Mouse (Mus musculus) urinary bladder, postnatal 10 days (tissue): ENCODE results near the gene Pax5.

Experiments used
- DNase-seq: peaks from one replicate; pipeline ENCODE4 v3.0.0; 2022; ENCODE audit warnings: low spot score

Gene Pax5

DNA sequence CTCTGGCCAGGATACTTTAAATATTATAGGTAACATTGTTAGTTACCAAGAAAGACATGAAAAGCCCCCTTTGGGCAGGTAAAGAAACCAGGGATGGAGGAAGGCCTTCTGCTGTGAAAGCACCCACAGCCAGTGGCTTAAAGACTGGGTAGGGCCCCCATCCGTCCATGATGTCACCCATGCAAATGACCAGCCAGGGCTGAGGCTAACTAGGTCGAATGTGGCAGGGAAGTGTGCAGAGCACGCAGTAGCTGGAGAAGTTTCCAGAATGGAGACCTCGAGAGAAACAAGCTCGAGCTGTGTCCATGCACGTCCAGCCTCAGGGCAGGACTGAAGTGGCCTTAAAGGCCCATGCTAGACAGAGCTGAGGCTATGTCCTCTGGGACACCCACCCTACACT is 42.9 kb downstream of the Pax5 start:
- no peak for DNase-seq

DNA sequence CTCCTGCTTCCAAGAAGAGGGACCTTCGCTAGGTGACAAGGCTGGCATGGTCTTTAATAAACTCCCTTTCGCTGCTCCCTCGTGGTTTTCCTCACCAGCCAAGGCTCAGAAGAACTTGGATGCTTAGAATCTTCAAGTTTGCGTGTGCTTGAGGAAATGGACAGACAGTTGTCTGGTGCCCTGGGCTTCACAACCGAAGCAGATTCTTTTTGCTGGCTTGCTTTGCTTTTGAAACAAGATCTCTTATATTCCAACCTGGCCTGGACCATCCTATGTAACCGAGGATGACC is 45.6 kb downstream of the Pax5 start:
- DNase-seq: no peak

DNA sequence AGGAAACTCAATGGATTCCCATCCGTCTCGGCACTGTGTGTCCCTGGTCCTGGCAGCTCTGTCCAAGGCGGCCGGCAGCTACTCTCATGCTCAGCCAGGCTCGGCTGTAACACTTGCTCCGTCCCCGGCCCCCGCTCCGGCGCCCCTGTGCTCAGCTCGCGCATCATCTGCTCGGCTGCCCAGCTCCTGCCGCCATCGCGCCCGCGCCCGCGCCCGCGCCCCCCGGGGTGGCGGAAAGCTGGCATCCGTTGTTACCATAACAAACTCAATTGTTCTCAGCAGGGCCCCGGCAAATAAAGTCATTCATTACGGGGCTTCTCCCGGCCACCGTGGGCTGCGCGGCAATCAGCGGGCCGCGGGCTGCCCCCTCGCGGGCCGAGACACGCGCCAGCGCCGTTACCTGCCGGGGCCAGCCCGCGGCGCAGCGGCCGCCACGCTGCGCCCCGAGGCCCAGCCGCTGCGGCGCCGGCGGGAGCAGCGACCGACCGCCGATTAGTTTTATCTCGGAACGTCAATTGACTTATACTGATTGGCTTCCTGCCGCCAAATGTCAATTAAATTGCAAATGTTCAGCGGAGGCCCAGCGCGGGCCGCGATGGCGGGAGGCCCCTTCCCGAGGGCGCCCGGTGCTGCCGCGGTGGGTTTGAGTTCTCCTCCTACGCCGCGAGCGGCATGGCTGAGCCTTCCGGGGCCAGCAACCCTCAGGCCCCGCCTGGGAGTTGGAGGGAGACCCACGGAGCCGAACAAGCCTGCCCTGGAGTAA is 46.1 kb downstream of the Pax5 start:
- no peak for DNase-seq

GRCm38 (mm10) chr4:44663489-44663888 is 46.8 kb downstream of the Pax5 start:
- DNase-seq: no peak

GRCm38 (mm10) chr4:44645181-44645580 is 65.1 kb downstream of the Pax5 start:
- DNase-seq: no peak

DNA sequence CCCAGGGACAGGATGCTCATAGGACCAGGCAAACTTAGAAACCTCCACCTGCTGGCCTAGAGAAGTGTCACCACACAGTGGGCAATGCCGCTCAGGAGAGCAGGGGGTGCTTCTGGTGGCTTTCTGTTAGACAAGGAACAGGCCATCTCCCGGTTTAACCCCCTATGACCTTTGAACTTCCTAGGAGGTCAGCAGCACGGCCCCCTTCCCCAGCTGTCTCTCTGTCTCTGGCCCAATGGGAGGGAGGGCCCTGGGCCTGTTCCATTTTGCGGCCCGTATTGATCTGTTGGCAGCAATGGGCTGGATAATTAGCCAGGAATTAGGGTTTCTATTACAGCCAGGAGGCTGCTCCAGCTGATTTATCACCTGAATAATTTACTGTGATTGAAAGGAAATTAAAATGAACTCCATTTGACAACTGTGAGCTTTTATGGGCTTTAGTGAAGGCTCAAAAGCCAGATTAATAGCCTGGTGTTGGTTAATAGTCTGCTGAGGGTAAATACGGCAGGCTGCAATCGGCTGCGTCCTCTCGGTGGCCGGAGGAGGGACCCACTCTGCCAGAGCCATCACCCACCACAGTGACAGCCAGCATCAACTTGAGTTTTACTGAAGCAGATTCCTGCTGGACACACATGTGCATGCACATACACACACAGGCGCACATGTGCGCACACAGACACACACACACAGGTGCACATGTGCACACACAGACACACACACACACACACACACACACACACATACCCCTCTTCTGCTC is 68.3 kb downstream of the Pax5 start:
- no peak for DNase-seq

DNA sequence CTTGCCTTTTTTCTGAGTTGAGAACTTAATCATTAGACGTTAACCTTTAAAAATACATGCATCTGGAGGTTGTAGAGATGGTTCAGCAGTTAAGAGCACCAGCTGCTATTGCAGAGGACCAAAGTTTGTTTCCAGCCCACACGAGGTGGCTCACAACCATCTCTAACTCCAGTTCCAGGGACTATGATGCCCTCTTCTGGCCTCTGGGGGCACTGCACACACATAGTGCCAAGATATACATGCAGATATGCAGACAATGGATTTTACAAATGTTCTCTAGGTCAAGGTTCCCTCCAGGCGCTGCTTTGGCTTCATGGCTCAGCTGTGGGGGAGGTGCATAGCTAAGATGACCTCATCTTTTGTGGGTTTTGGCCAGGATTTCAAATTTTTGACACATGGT is 74.7 kb downstream of the Pax5 start:
- no peak for DNase-seq

GRCm38 (mm10) chr4:44633694-44634524 is 76.4 kb downstream of the Pax5 start:
- DNase-seq: no peak

DNA sequence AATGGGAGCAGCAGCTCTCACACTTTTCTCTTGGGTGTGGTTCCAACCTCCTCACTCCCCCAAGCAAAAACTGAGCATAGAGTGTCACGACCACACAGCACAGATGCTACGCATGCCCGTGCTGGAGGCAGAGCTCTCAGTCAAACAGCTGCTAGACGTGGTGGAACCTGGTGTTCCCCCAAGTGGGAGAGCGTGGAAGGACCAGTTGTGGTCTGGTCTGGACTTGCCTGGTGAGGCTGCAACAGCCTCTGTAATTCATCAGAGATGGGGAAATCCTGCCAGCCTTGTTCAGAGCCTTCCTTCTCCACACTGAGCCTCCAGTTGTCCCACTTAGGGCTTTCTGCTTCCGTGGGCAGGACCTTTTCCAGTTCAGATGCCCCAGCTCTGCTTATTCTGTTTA is 80.2 kb downstream of the Pax5 start:
- no peak for DNase-seq

DNA sequence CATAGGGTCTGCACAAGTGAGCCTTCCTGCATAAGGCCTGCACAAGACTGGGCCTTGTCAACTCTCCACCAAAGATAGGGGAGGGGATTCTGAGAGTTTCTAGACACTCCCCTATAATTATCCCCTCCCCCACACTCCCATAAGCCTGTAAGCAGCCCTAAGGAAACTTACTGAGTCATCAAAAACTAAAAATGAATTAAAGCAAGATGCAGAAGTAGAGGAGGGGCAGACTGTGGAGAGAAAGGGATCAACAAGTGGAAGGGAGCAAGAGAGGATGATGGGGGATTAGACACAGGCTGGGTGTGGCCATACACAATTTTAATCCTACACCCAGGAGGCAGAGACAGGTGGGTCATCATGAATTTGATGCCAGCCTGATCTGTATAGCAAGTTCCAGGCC is 82.4 kb downstream of the Pax5 start:
- no peak for DNase-seq

DNA sequence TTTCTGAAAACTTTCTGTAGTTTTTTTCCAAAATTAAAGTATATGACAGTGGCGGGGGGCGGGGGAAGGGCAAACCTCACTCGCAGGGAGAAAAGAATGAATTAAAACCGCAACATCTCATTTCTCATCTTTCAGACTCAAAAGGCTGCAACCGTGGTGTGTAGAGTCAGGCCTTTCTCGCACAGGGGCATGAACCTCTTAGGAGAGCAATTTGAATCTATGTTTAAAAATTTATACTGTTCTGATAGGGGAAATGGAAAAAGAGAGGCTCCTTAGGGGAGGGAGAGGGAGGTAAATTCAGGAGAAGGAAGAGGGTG is 85.2 kb downstream of the Pax5 start:
- DNase-seq: no peak

- DNase-seq: no peak
These were observed 85.8 kb downstream of the Pax5 start for GRCm38 (mm10) chr4:44624232-44625107.

DNA sequence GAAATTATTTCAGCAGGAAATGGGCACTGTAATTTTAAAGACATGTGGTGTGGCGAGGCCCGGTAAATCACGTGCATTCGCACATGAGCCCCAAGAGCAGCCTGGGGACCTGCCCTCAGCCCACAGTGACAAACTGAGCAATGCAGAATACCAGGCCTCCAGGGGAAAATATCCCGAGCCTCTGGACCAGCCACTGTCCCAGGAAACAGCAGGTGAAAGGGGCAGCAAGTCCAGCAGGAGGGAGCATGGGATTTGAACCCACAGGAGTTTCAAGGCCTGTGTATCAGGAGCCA is 86.9 kb downstream of the Pax5 start:
- DNase-seq: no peak

GRCm38 (mm10) chr4:44622682-44623434 is 87.4 kb downstream of the Pax5 start:
- DNase-seq: no peak

GRCm38 (mm10) chr4:44620241-44620640 is 90.0 kb downstream of the Pax5 start:
- no peak for DNase-seq

DNA sequence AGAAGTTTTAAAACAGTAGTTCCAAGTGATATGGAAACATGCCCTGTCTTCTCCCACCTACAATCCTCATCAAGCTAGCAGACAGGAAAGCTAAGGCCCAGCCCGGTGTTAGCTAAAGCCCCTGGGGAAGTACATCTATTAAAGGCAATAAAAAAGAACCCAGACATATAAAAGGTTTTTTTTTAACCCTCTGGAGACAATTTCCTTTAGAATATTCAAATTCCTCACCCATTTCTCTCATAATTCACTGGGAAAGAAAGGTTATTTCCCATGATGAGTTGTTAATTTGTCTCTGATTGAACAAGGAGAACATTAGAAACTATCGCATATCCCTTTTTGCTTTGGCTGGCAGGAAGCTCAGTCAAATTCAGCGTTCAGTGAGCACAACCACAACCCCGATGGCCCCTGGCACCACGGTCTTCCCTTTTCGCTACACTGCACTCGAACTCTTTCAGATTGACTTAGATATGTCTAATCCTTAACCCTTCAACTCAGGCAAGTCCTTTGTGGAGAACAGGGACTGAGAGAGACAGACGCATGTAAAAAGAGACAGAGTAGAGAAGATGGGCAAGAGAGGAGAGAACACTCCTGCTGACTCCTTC is 96.1 kb downstream of the Pax5 start:
- no peak for DNase-seq

GRCm38 (mm10) chr4:44612392-44612791 is 97.9 kb downstream of the Pax5 start:
- DNase-seq: no peak

- DNase-seq: no peak
These were observed 104.8 kb downstream of the Pax5 start for GRCm38 (mm10) chr4:44605453-44605852.

DNA sequence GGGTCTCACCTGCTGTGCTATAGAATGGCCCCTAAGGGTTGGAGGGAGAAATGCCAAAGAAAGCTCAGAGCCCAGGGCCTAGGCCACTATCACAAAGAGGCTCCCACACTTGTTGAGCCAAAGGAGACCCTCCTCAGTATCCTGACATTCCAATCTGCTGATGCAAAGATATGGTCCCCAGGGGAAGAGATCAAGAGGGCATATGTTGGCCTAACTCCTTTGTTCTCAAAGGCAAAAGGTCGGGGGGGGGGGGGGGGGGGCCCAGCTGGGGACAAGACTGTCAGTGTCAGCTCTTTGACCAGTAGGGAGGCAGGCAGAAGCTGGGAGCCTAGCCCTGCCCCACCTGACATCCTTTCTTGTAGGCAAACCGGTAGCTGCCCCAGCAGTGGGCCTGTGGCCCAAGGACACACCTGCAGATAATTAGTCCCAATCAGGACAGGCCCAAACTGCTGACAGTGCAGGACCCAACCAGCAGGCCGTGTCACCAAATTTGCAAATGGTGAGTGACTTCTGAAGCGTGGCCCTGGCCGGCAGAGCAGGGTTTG is 108.0 kb downstream of the Pax5 start:
- DNase-seq: no peak

DNA sequence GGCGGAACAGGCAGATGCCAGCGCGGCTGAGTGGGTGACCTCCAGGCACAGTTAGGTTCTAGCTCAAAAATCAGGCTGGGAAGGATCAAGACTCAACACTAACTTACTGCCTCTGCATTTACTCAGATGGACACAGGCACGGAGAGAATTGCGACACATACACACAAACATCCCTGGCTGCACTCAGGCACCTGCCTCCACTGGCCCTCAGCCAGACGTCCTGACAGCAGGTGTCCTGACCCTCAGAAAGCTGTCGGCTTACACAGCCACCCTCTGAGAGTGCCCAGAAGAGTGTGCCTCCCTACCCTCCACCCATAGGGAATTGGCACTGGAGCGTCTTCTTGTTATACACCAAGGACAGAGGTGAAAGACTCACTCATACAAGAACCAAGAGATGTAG is 108.9 kb downstream of the Pax5 start:
- DNase-seq: no peak

DNA sequence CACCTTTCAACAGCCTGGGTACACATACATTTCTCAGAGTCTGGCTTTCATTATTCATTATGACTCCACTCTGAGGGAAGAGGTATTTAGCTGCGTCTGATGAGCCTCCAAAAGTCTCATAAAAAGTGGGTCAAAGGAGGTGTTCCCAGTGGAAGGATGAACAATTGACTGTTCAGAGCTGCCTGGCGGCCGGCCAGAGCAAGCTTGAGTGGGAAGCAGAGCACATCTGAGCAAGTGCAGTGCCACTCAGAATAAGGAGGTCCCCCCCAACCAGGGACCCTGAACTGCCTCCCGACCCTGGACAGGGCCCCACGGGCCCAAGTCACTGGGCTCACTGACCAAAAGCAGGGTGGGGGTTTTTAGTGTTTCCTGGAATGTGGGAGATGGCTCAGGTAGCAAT is 109.4 kb downstream of the Pax5 start:
- no peak for DNase-seq
